Mouse (Mus musculus) MEL (cell line): ENCODE data around the gene Rasgrp3. TPM values are rescaled to one million over a fixed set of nuclear protein-coding genes. Genes with fewer than 3 reads are reported as not detected.
"Not testable (repeated sequence)": the region's sequence is repeated elsewhere in the genome, so short reads cannot be mapped to it uniquely, and the experiment has no call there.

Source experiments
- DNase-seq: peaks from one replicate; pipeline ENCODE4 v3.0.0; 2011; ENCODE audit warnings: low read depth, low spot score
- H3K27ac ChIP-seq: 2 replicates; pipeline ENCODE4 v1.5.1; 2012; ENCODE audit warnings: low read depth, mild to moderate bottlenecking, control low read depth, low read length, moderate library complexity; ENCODE audit not compliant: control insufficient read depth
- H3K27me3 ChIP-seq, 2 experiments: fragments of 150-350 bp in 1 of 2; sonication (generic) in 1 of 2; 2 replicates each; pipeline ENCODE4 v1.6.1; 2012; ENCODE audit warnings: low read length in 2 of 2, mild to moderate bottlenecking in 2 of 2, improper control_type of control experiment in 1 of 2, moderate library complexity in 1 of 2; ENCODE audit not compliant: insufficient read depth in 2 of 2, control insufficient read depth in 1 of 2
- H3K36me3 ChIP-seq, 2 experiments: 2 replicates each; pipeline ENCODE4 v1.6.1; 2012 to 2014; ENCODE audit warnings: low read length in 2 of 2, improper control_type of control experiment in 1 of 2, inconsistent platforms in 1 of 2, mild to moderate bottlenecking in 1 of 2; ENCODE audit not compliant: insufficient read depth in 2 of 2, control insufficient read depth in 1 of 2
- H3K4me1 ChIP-seq, 2 experiments: fragments of 150-350 bp in 1 of 2; sonication (generic) in 1 of 2; 2 replicates each; pipeline ENCODE4 v1.6.1; 2012; ENCODE audit warnings: low read length in 2 of 2, improper control_type of control experiment in 1 of 2, mild to moderate bottlenecking in 1 of 2; ENCODE audit not compliant: insufficient read depth in 2 of 2, control insufficient read depth in 1 of 2
- H3K4me3 ChIP-seq, 2 experiments: fragments of 150-350 bp in 1 of 2; sonication (generic) in 1 of 2; 2 replicates each; pipeline ENCODE4 v1.5.1; 2012; ENCODE audit warnings: low read depth in 2 of 2, low read length in 2 of 2, mild to moderate bottlenecking in 2 of 2, moderate library complexity in 2 of 2, control low read depth in 1 of 2, improper control_type of control experiment in 1 of 2; ENCODE audit not compliant: control insufficient read depth in 1 of 2, insufficient read depth in 1 of 2
- H3K79me2 ChIP-seq: 2 replicates; pipeline ENCODE4 v1.6.1; 2012; ENCODE audit warnings: mild to moderate bottlenecking, low read length, moderate library complexity; ENCODE audit not compliant: control insufficient read depth, poor library complexity, insufficient read depth
- H3K9ac ChIP-seq: 2 replicates; pipeline ENCODE4 v1.6.1; 2012; ENCODE audit warnings: low read depth, mild to moderate bottlenecking, control low read depth, low read length, moderate library complexity; ENCODE audit not compliant: control insufficient read depth, poor library complexity, severe bottlenecking
- H3K9me3 ChIP-seq: fragments of 150-350 bp; sonication (generic); replicated peaks from 2 replicates; pipeline ENCODE4 v1.6.1; 2012; ENCODE audit warnings: mild to moderate bottlenecking, low read length, improper control_type of control experiment, moderate library complexity; ENCODE audit not compliant: insufficient read depth
- BHLHE40 ChIP-seq: IDR thresholded peaks from 2 replicates; pipeline ENCODE4 v1.6.1; 2012; ENCODE audit warnings: low read depth, mild to moderate bottlenecking, inconsistent platforms, low read length, improper control_type of control experiment, borderline replicate concordance
- CHD1 ChIP-seq: IDR thresholded peaks from 2 replicates; pipeline ENCODE4 v1.6.1; 2012; ENCODE audit warnings: low read depth, mild to moderate bottlenecking, inconsistent platforms, low read length, improper control_type of control experiment
- EP300 ChIP-seq, 2 experiments: IDR thresholded peaks; 2 replicates each; pipeline ENCODE4 v1.6.1; 2011; ENCODE audit warnings: improper control_type of control experiment in 2 of 2, low read length in 2 of 2, low read depth in 1 of 2, mild to moderate bottlenecking in 1 of 2
- ETS1 ChIP-seq: IDR thresholded peaks from 2 replicates; pipeline ENCODE4 v1.6.1; 2012; ENCODE audit warnings: low read depth, mild to moderate bottlenecking, inconsistent platforms, low read length, improper control_type of control experiment, moderate library complexity
- GABPA ChIP-seq: IDR thresholded peaks from 2 replicates; pipeline ENCODE4 v1.6.1; 2012; ENCODE audit warnings: low read depth, mild to moderate bottlenecking, inconsistent platforms, low read length, improper control_type of control experiment, moderate library complexity
- GATA1 ChIP-seq: IDR thresholded peaks from 2 replicates; pipeline ENCODE4 v1.6.1; 2011; ENCODE audit warnings: low read depth, low read length, improper control_type of control experiment
- JUND ChIP-seq: IDR thresholded peaks from 2 replicates; pipeline ENCODE4 v1.6.1; 2011; ENCODE audit warnings: low read depth, mild to moderate bottlenecking, improper control_type of control experiment, low read length
- KAT2A ChIP-seq: conservative IDR thresholded peaks from 2 replicates; pipeline ENCODE4 v1.6.1; 2012; ENCODE audit warnings: low read depth, low read length, improper control_type of control experiment, inconsistent platforms
- MEF2A ChIP-seq: IDR thresholded peaks from 2 replicates; pipeline ENCODE4 v1.6.1; 2014; ENCODE audit warnings: low read depth, mild to moderate bottlenecking, inconsistent platforms, low read length, improper control_type of control experiment; ENCODE audit not compliant: poor library complexity, insufficient replicate concordance, severe bottlenecking; ENCODE audit errors: extremely low read depth
- MXI1 ChIP-seq: IDR thresholded peaks from 2 replicates; pipeline ENCODE4 v1.6.1; 2011; ENCODE audit warnings: mild to moderate bottlenecking, low read depth, low read length, improper control_type of control experiment
- POLR2A ChIP-seq, 2 experiments: IDR thresholded peaks; 2 replicates each; pipeline ENCODE4 v1.6.1; 2011 to 2012; ENCODE audit warnings: low read length in 2 of 2, mild to moderate bottlenecking in 2 of 2, control low read depth in 1 of 2, improper control_type of control experiment in 1 of 2, low read depth in 1 of 2, moderate library complexity in 1 of 2; ENCODE audit not compliant: control insufficient read depth in 1 of 2, insufficient read depth in 1 of 2, poor library complexity in 1 of 2
- POLR2AphosphoS2 ChIP-seq: IDR thresholded peaks from 2 replicates; pipeline ENCODE4 v1.6.1; 2011; ENCODE audit warnings: low read length, improper control_type of control experiment
- SIN3A ChIP-seq: IDR thresholded peaks from 2 replicates; pipeline ENCODE4 v1.6.1; 2012; ENCODE audit warnings: low read length, improper control_type of control experiment, inconsistent platforms
- SMC3 ChIP-seq: IDR thresholded peaks from 2 replicates; pipeline ENCODE4 v1.6.1; 2011; ENCODE audit warnings: low read depth, low read length, improper control_type of control experiment
- ZC3H11A ChIP-seq: IDR thresholded peaks from 2 replicates; pipeline ENCODE4 v1.6.1; 2012; ENCODE audit warnings: low read depth, mild to moderate bottlenecking, inconsistent platforms, low read length, improper control_type of control experiment
- ZMIZ1 ChIP-seq: IDR thresholded peaks from 2 replicates; pipeline ENCODE4 v1.6.1; 2012; ENCODE audit warnings: low read depth, mild to moderate bottlenecking, inconsistent platforms, low read length, improper control_type of control experiment, moderate library complexity
- polyA plus RNA-seq, 2 experiments: library from polyadenylated mRNA; stranded (reverse) in 1 of 2; unstranded in 1 of 2; fragments of >175 nt in 1 of 2; fragments of >200 nt in 1 of 2; gene quantifications; 2 replicates each; pipeline versions ENCODE4 v1.2.1 to v1.2.4; 2012; ENCODE audit warnings: low replicate concordance in 2 of 2, low read depth in 1 of 2; ENCODE audit not compliant: insufficient read length in 2 of 2, insufficient read depth in 1 of 2, missing spikeins in 1 of 2
- total RNA-seq: library from RNA; depleted of rRNA; stranded (reverse); fragments of 300-350 nt; gene quantifications from 2 replicates; pipeline ENCODE4 v1.2.3, GENCODE M21; 2012

Gene Rasgrp3
- total and polyA plus RNA-seq, 3 experiments: not detected

GRCm38 (mm10) chr17:75460621-75461020 is 24.9 kb downstream of the Rasgrp3 start:
- H3K4me1 ChIP-seq: no peaks in the 10 kb centered on the region
- H3K36me3 ChIP-seq: no peaks in the 10 kb centered on the region
- no peak for TF ChIP-seq ETS1
- TF ChIP-seq POLR2A (IDR thresholded peaks at IDR 0.05; ENCODE audit: control insufficient read depth in 1 of 2, insufficient read depth in 1 of 2, low read depth in 1 of 2, low read length in 2 of 2, poor library complexity in 1 of 2): no peak
- TF ChIP-seq MXI1: no peak
- TF ChIP-seq JUND: no peak
- no peak for TF ChIP-seq SMC3
- no peak for TF ChIP-seq MEF2A
- no peak for TF ChIP-seq ZMIZ1
- no peak for TF ChIP-seq EP300 (IDR thresholded peaks at IDR 0.05; ENCODE audit: low read depth in 1 of 2, low read length in 2 of 2)
- TF ChIP-seq BHLHE40: no peak
- no peak for TF ChIP-seq ZC3H11A
- TF ChIP-seq POLR2AphosphoS2: no peak
- TF ChIP-seq GATA1: no peak
- TF ChIP-seq, all 39 proteins: peak for 0
- Histone ChIP-seq H3K4me3 (no peak overlapping the region), H3K27ac (no peak overlapping the region), H3K9ac (no peak overlapping the region), H3K79me2 (no peaks in the 10 kb centered on the region), H3K27me3 (no peaks in the 10 kb centered on the region), H3K9me3 (no peaks in the 10 kb centered on the region)
- DNase-seq: no peak

- TF ChIP-seq SIN3A (no peak), GABPA (no peak), KAT2A (no peak), CHD1 (no peak)
- no peak overlapping the region for H3K4me3 ChIP-seq
- no peaks in the 10 kb centered on the region for H3K4me1 ChIP-seq
- H3K27ac ChIP-seq: no peak overlapping the region
- H3K27me3 ChIP-seq: no peaks in the 10 kb centered on the region
- H3K9ac ChIP-seq: no peak overlapping the region
- H3K36me3 ChIP-seq: no peaks in the 10 kb centered on the region
- no peaks in the 10 kb centered on the region for H3K9me3 ChIP-seq
- H3K79me2 ChIP-seq: no peaks in the 10 kb centered on the region
- no peak for DNase-seq
These were observed 26.1 kb downstream of the Rasgrp3 start for GRCm38 (mm10) chr17:75461771-75462170.

GRCm38 (mm10) chr17:75463223-75463622 is 27.5 kb downstream of the Rasgrp3 start:
- H3K4me3 ChIP-seq, H3K79me2 ChIP-seq, H3K27ac ChIP-seq, H3K4me1 ChIP-seq, H3K9me3 ChIP-seq, H3K36me3 ChIP-seq, H3K27me3 ChIP-seq, DNase-seq, H3K9ac ChIP-seq: not testable (repeated sequence)
